15 mouse cellular contexts compared by ENCODE assay signal in the genomic region with DNA sequence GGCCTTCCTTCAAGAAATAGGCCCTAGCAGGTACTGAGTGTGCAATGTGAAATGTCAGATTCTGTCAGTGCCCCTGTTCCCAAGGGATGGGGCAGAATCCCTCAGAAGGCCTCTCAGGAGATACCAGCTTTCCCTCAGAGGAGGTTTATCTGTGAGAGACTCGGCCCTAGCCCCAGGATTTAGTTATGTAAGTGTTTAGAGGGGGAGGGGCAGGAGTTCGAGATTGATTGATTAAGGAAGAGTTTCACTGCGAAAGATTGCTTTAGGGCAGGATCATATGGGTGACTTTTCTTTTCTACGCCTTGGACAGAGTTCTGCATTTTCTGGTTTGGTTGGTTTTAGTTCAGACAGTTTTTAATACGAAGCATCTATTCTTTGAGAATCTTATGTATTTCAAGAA. TPM values are rescaled to one million over a fixed set of nuclear protein-coding genes. Genes with fewer than 3 reads are reported as not detected.
DNase-seq lines count a peak whose midpoint lies in the region; ATAC-seq and TF ChIP-seq lines count a peak whose summit lies in the region.
"Had no signal": no experiment of that assay in that cellular context is flagged by ENCODE, and none has a peak within 500 bp of the region (broad histone marks: within the 10 kb centered on the region; RNA-seq: fewer than 3 reads in every experiment).

No protein-coding gene starts in this region.

- no peak for DNase-seq in gastrocnemius, adult 2 months
- DNase-seq in gastrocnemius, postnatal 14 days, result no peak
- peak; percentile 88 for DNase-seq in MN1 (ENCODE audit: low spot score)
- peak; percentile 86 for DNase-seq in fat pad, adult 2 months (ENCODE audit: extremely low read depth, low read depth, low spot score)
- no peak for DNase-seq in liver, embryonic 14.5 days (ENCODE audit: low read depth in 3 of 3, low spot score in 3 of 3)
- DNase-seq in thymus, postnatal 14 days, result no peak
- DNase-seq in layer of hippocampus, adult 18-20 months (ENCODE audit: low spot score in 2 of 2), result no peak
- DNase-seq: adrenal gland, adult 2 months; cerebellum, adult 9-10 months; kidney, postnatal 36 days had no signal

- no peak for TF ChIP-seq EP300 in liver, embryonic 14.5 days (IDR thresholded peaks at IDR 0.05; ENCODE audit: low read depth)

- H3K36me3 ChIP-seq in liver, embryonic 14.5 days (replicated peaks; ENCODE audit: control insufficient read depth, insufficient read depth, low read depth), result peaks cover 32% of the 10 kb centered on the region

- WGBS in liver, embryonic 14.5 days (ENCODE audit: insufficient replicate concordance), result 39% methylated on average over 5 of the region's 5 CpGs

- no peak for TF ChIP-seq CTCF in gastrocnemius, adult 2 months (IDR thresholded peaks at IDR 0.05)
- no peak for TF ChIP-seq CTCF in liver, embryonic 14.5 days (IDR thresholded peaks at IDR 0.05; ENCODE audit: low read depth)

- intact Hi-C loops in gastrocnemius, adult 2 months (cut with DNase I), result no loop called here
- intact Hi-C loops in gastrocnemius, postnatal 14 days (cut with DNase I; ENCODE audit: low total_unique reads), result no loop called here

- H3K4me2 ChIP-seq in liver, embryonic 14.5 days (ENCODE audit: low read depth), result peak overlapping the region; percentile 62
- H3K4me2 ChIP-seq: neural tube, embryonic 12.5 days had no signal

- no peaks in the 10 kb centered on the region for H3K27me3 ChIP-seq in liver, embryonic 14.5 days (ENCODE audit: control insufficient read depth, insufficient read depth, low read length)
- H3K27me3 ChIP-seq: megakaryocyte, embryonic 14.5 days; neural tube, embryonic 12.5 days had no signal

- no peaks in the 10 kb centered on the region for H3K9me3 ChIP-seq in liver, embryonic 14.5 days (ENCODE audit: control insufficient read depth, low read length)
- H3K9me3 ChIP-seq: megakaryocyte, embryonic 14.5 days; neural tube, embryonic 12.5 days had no signal

- H3K27ac ChIP-seq in gastrocnemius, adult 2 months, result peak overlapping the region; percentile 68
- peak overlapping the region; percentile 99 for H3K27ac ChIP-seq in liver, embryonic 14.5 days
- H3K27ac ChIP-seq: neural tube, embryonic 12.5 days had no signal

- peaks cover 82 to 85% of the 10 kb centered on the region in 2 experiments for H3K4me1 ChIP-seq in liver, embryonic 14.5 days (replicated peaks; ENCODE audit: control insufficient read depth in 2 of 2, insufficient read depth in 2 of 2, low read length in 1 of 2)

- no peak for ATAC-seq in liver, embryonic 14.5 days (ENCODE audit: insufficient read depth)
- no peak for ATAC-seq in erythroid progenitor cell, adult 5-6 weeks (replicated peaks; ENCODE audit: low FRiP score, poor library complexity, severe bottlenecking)

- H3K9ac ChIP-seq in liver, embryonic 14.5 days (replicated peaks), result peak overlapping the region; percentile 79
- H3K9ac ChIP-seq: neural tube, embryonic 12.5 days had no signal

- H3K4me3 ChIP-seq in gastrocnemius, adult 2 months, result no peak overlapping the region
- no peak overlapping the region; a peak in 1 of 4 replicates for H3K4me3 ChIP-seq in liver, embryonic 14.5 days (ENCODE audit: insufficient read depth in 1 of 2, low read depth in 2 of 2, low read length in 2 of 2)
- H3K4me3 ChIP-seq: megakaryocyte, embryonic 14.5 days; neural tube, embryonic 12.5 days had no signal

RNA-seq across cellular contexts. Expression of a gene that starts 20.8 kb away (rescaled TPM):
- total RNA-seq in gastrocnemius, adult 2 months (2021), result 10 to 100 TPM; 53.1 to 88.8 TPM
- 10 to 100 TPM; 50.3 to 61.8 TPM for total RNA-seq in gastrocnemius, postnatal 14 days (2021)
- polyA plus RNA-seq in liver, embryonic 14.5 days (2012; rRNA removed), result 21.5 and 30.2 TPM in 2 replicates
- polyA plus RNA-seq in liver, embryonic 14.5 days (2014; fragmentation: Nextera tagmentation; extraction: Ambion mirVana), result 13.4 and 14.5 TPM in 2 replicates
- total RNA-seq in erythroid progenitor cell, adult 5-6 weeks (2015; ENCODE audit: low replicate concordance), result 35.6 and 62.3 TPM in 2 replicates
- 80.2 and 225 TPM in 2 replicates for total RNA-seq in erythroid progenitor cell, adult 5-6 weeks (2017; ENCODE audit: low replicate concordance)
- 10 to 100 TPM; 25.2 to 29.2 TPM for total RNA-seq in layer of hippocampus, adult 18-20 months (2021)

RNA-seq across cellular contexts. Expression of a gene that starts 51.3 kb away (rescaled TPM):
- under 1 TPM; 0.31 to 0.42 TPM for total RNA-seq in gastrocnemius, adult 2 months (2021)
- total RNA-seq in gastrocnemius, postnatal 14 days (2021), result under 1 TPM; 0.49 to 0.60 TPM
- not detected in 2 replicates for polyA plus RNA-seq in liver, embryonic 14.5 days (2012; rRNA removed)
- not detected in 2 replicates for polyA plus RNA-seq in liver, embryonic 14.5 days (2014; fragmentation: Nextera tagmentation; extraction: Ambion mirVana)
- not detected in 2 replicates for total RNA-seq in erythroid progenitor cell, adult 5-6 weeks (2015; ENCODE audit: low replicate concordance)
- total RNA-seq in erythroid progenitor cell, adult 5-6 weeks (2017; ENCODE audit: low replicate concordance), result not detected in 2 replicates
- under 1 TPM in 1 of 2 experiments, not detected in 1; 0.32 TPM for total RNA-seq in layer of hippocampus, adult 18-20 months (2021)
- total RNA-seq: adrenal gland, adult 2 months; hematopoietic stem cell, adult 5-6 weeks; left cerebral cortex, postnatal 36 days had no signal
- polyA plus RNA-seq: adrenal gland, adult 2 months; neural tube, embryonic 12.5 days had no signal

RNA-seq across cellular contexts. Expression of a gene that starts 54.1 kb away (rescaled TPM):
- 10 to 100 TPM in 1 of 2 experiments, 1 to 10 TPM in 1; 8.8 to 11.0 TPM for total RNA-seq in gastrocnemius, adult 2 months (2021)
- 10 to 100 TPM; 12.3 TPM for total RNA-seq in gastrocnemius, postnatal 14 days (2021)
- 5.8 and 9.2 TPM in 2 replicates for polyA plus RNA-seq in liver, embryonic 14.5 days (2012; rRNA removed)
- 6.6 and 7.1 TPM in 2 replicates for polyA plus RNA-seq in liver, embryonic 14.5 days (2014; fragmentation: Nextera tagmentation; extraction: Ambion mirVana)
- 0.42 and 1.4 TPM in 2 replicates for total RNA-seq in erythroid progenitor cell, adult 5-6 weeks (2015; ENCODE audit: low replicate concordance)
- total RNA-seq in erythroid progenitor cell, adult 5-6 weeks (2017; ENCODE audit: low replicate concordance), result 2.3 and 3.0 TPM in 2 replicates
- 10 to 100 TPM; 24.3 to 28.0 TPM for total RNA-seq in layer of hippocampus, adult 18-20 months (2021)

Comparison
In these comparisons a context has a peak if more than half of its experiments do, and no peak if none do; other contexts are left out.
1. DNase-seq: peak in MN1 (single experiment) and fat pad, adult 2 months (single experiment); none in gastrocnemius, adult 2 months (single experiment), gastrocnemius, postnatal 14 days (single experiment), liver, embryonic 14.5 days (0 of 3), thymus, postnatal 14 days (single experiment) and layer of hippocampus, adult 18-20 months (0 of 2).